Mouse (Mus musculus): Measurements from ENCODE around the gene Uba52. TPM values are rescaled to one million over a fixed set of nuclear protein-coding genes. Genes with fewer than 3 reads are reported as not detected.

Gene Uba52
- polyA plus RNA-seq, 1 experiment from 2014 or later, result 715 TPM

DNA sequence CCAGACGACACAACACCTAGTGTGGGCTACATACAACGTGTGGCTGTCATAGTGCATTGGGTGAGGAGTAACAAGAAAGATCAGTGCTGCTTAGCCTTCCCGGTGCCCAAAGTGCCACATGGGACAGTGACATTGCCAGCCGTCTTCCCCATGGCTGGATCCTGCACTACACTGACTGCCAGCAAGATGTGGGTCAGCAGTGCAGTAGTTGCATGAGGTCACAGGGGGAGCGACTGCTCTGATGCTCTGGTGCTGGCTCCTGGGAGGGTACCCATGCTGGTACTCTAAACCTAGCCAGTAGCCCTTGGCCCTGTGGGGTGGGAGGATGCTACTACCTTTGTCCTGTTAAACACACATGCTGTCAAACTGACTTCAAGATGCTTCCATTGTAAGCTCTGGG is 50.4 kb downstream of the Uba52 start:
- Histone ChIP-seq H3K4me1 (replicated peaks) (peaks cover 8% of the 10 kb centered on the region), H3K9ac (no peak overlapping the region), H3K4me2 (no peak overlapping the region), H3K4me3 (no peak overlapping the region), H3K9me3 (no peaks in the 10 kb centered on the region), H3K27me3 (no peaks in the 10 kb centered on the region), H3K36me3 (no peaks in the 10 kb centered on the region), H3K27ac (no peak overlapping the region)
- WGBS, result 94% methylated on average over 5 of the region's 5 CpGs
- ATAC-seq (ENCODE audit: low FRiP score), result no peak

DNA sequence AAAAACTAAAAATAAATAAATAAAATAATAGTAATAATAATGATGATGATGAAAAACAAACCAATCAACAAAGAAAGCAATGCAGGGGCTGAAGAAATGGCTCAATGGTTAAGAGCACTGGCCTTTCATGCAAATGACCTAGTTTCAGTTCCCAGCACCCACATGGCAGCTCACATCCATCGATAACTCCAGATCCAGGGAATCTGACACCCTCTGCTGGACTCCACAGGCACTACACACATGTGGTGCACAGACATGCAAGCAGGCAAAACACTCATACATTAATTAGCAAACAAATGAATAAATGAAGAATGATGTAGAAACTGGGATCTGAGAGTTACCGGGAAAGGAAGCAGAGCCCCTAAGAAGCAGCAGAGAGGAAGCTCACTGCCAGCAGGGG is 51.0 kb downstream of the Uba52 start:
- no peak overlapping the region for H3K4me2 ChIP-seq
- H3K4me3 ChIP-seq, result no peak overlapping the region
- WGBS, result 93% methylated on average over 2 of the region's 2 CpGs
- H3K27me3 ChIP-seq, result 0 out of 2 replicates have a peak, but pooled peaks cover under 1% of the 10 kb centered on the region
- no peaks in the 10 kb centered on the region for H3K9me3 ChIP-seq
- H3K36me3 ChIP-seq, result no peaks in the 10 kb centered on the region
- H3K27ac ChIP-seq, result no peak overlapping the region
- peaks cover 8% of the 10 kb centered on the region for H3K4me1 ChIP-seq (replicated peaks)
- no peak overlapping the region for H3K9ac ChIP-seq
- no peak for ATAC-seq (ENCODE audit: low FRiP score)

GRCm38 (mm10) chr8:70458462-70458861 is 52.1 kb downstream of the Uba52 start:
- no peak overlapping the region for H3K27ac ChIP-seq
- 91% methylated on average over 3 of the region's 3 CpGs for WGBS

More at GRCm38 (mm10) chr8:70458462-70458861, 52.1 kb downstream of the Uba52 start:
- Histone ChIP-seq H3K9ac (no peak overlapping the region), H3K27me3 (0 out of 2 replicates have a peak, but pooled peaks cover 3% of the 10 kb centered on the region), H3K4me1 (replicated peaks) (peaks cover 4% of the 10 kb centered on the region), H3K9me3 (no peaks in the 10 kb centered on the region), H3K4me3 (no peak overlapping the region), H3K4me2 (no peak overlapping the region), H3K36me3 (no peaks in the 10 kb centered on the region)
- ATAC-seq (ENCODE audit: low FRiP score), result no peak

Other genes with a start within 250 kb of the Uba52 start
- 47.0 TPM in 2 replicates for gene Homer3, start 228.0 kb downstream of the Uba52 start, polyA plus RNA-seq (2015; fragmentation: Nextera tagmentation; extraction: Ambion mirVana)
- 45.8 and 50.9 TPM in 2 replicates for gene Ddx49, start 208.3 kb downstream of the Uba52 start, polyA plus RNA-seq (2015; fragmentation: Nextera tagmentation; extraction: Ambion mirVana)
- gene Cope, start 208.3 kb downstream of the Uba52 start, polyA plus RNA-seq (2015; fragmentation: Nextera tagmentation; extraction: Ambion mirVana), result 275 and 288 TPM in 2 replicates
- gene Cers1, start 195.0 kb downstream of the Uba52 start, polyA plus RNA-seq (2015; fragmentation: Nextera tagmentation; extraction: Ambion mirVana), result 24.5 and 25.1 TPM in 2 replicates
- gene Gdf1, start 181.0 kb downstream of the Uba52 start, polyA plus RNA-seq (2015; fragmentation: Nextera tagmentation; extraction: Ambion mirVana), result 1.2 and 2.6 TPM in 2 replicates
- 14.4 and 15.9 TPM in 2 replicates for gene Upf1, start 157.5 kb downstream of the Uba52 start, polyA plus RNA-seq (2015; fragmentation: Nextera tagmentation; extraction: Ambion mirVana)
- 0.14 and 0.96 TPM in 2 replicates for gene Comp, start 137.2 kb downstream of the Uba52 start, polyA plus RNA-seq (2015; fragmentation: Nextera tagmentation; extraction: Ambion mirVana)
- gene Crtc1, start 71.2 kb downstream of the Uba52 start, polyA plus RNA-seq (2015; fragmentation: Nextera tagmentation; extraction: Ambion mirVana), result 35.6 and 37.6 TPM in 2 replicates
- gene Klhl26, start 33.8 kb downstream of the Uba52 start, polyA plus RNA-seq (2015; fragmentation: Nextera tagmentation; extraction: Ambion mirVana), result 24.3 and 25.8 TPM in 2 replicates
- gene Tmem59l, start 23.4 kb downstream of the Uba52 start, polyA plus RNA-seq (2015; fragmentation: Nextera tagmentation; extraction: Ambion mirVana), result 78.5 and 78.8 TPM in 2 replicates
- gene Crlf1, start 17.6 kb downstream of the Uba52 start, polyA plus RNA-seq (2015; fragmentation: Nextera tagmentation; extraction: Ambion mirVana), result 2.2 and 2.9 TPM in 2 replicates
- gene Rex1bd, start 4.0 kb downstream of the Uba52 start, polyA plus RNA-seq (2015; fragmentation: Nextera tagmentation; extraction: Ambion mirVana), result 147 and 148 TPM in 2 replicates
- gene Fkbp8, start 16.9 kb upstream of the Uba52 start, polyA plus RNA-seq (2015; fragmentation: Nextera tagmentation; extraction: Ambion mirVana), result 385 and 391 TPM in 2 replicates
- 47.7 and 50.5 TPM in 2 replicates for gene Kxd1, start 17.2 kb upstream of the Uba52 start, polyA plus RNA-seq (2015; fragmentation: Nextera tagmentation; extraction: Ambion mirVana)
- 16.3 and 17.2 TPM in 2 replicates for gene Ell, start 28.7 kb upstream of the Uba52 start, polyA plus RNA-seq (2015; fragmentation: Nextera tagmentation; extraction: Ambion mirVana)
- 121 and 125 TPM in 2 replicates for gene Isyna1, start 83.6 kb upstream of the Uba52 start, polyA plus RNA-seq (2015; fragmentation: Nextera tagmentation; extraction: Ambion mirVana)
- gene Ssbp4, start 98.1 kb upstream of the Uba52 start, polyA plus RNA-seq (2015; fragmentation: Nextera tagmentation; extraction: Ambion mirVana), result 122 and 132 TPM in 2 replicates
- 1.5 and 1.9 TPM in 2 replicates for gene Lrrc25, start 105.4 kb upstream of the Uba52 start, polyA plus RNA-seq (2015; fragmentation: Nextera tagmentation; extraction: Ambion mirVana)
- gene Gdf15, start 121.7 kb upstream of the Uba52 start, polyA plus RNA-seq (2015; fragmentation: Nextera tagmentation; extraction: Ambion mirVana), result 0.12 and 0.14 TPM in 2 replicates
- gene Pgpep1, start 149.6 kb upstream of the Uba52 start, polyA plus RNA-seq (2015; fragmentation: Nextera tagmentation; extraction: Ambion mirVana), result 103 and 105 TPM in 2 replicates
- gene Lsm4, start 162.4 kb upstream of the Uba52 start, polyA plus RNA-seq (2015; fragmentation: Nextera tagmentation; extraction: Ambion mirVana), result 191 and 193 TPM in 2 replicates
- 79.2 and 94.3 TPM in 2 replicates for gene Jund, start 188.1 kb upstream of the Uba52 start, polyA plus RNA-seq (2015; fragmentation: Nextera tagmentation; extraction: Ambion mirVana)
- gene Iqcn, start 192.7 kb upstream of the Uba52 start, polyA plus RNA-seq (2015; fragmentation: Nextera tagmentation; extraction: Ambion mirVana), result 0.04 and 0.09 TPM in 2 replicates
- gene Gm3336, start 207.7 kb upstream of the Uba52 start, polyA plus RNA-seq (2015; fragmentation: Nextera tagmentation; extraction: Ambion mirVana), result not detected in 2 replicates
- 0.14 and 0.23 TPM in 2 replicates for gene Pde4c, start 212.9 kb upstream of the Uba52 start, polyA plus RNA-seq (2015; fragmentation: Nextera tagmentation; extraction: Ambion mirVana)
- gene Rab3a, start 243.9 kb upstream of the Uba52 start, polyA plus RNA-seq (2015; fragmentation: Nextera tagmentation; extraction: Ambion mirVana), result 352 and 355 TPM in 2 replicates